Mouse (Mus musculus): ENCODE measurements around the gene Hdac1.

GRCm38 (mm10) chr4:129584370-129584769 lies 41.9 kb upstream of the Hdac1 start:
- TF ChIP-seq CTCF (conservative IDR thresholded peaks at IDR 0.05; ENCODE audit: insufficient read depth, insufficient read length, low read depth, low read length), result no peak
- TF ChIP-seq POLR2A (IDR thresholded peaks at IDR 0.05; ENCODE audit: low read depth, low read length), result no peak
